Comparison of ENCODE assay signal across 9 mouse cellular contexts in genomic region chr8:124399403-124399861, GRCm38 (mm10). TPM values are rescaled to one million over a fixed set of nuclear protein-coding genes. Genes with fewer than 3 reads are reported as not detected.
DNase-seq lines count a peak whose midpoint lies in the region; ATAC-seq lines count a peak whose summit lies in the region.
"Had no signal": no experiment of that assay in that cellular context is flagged by ENCODE, and none has a peak within 500 bp of the region (broad histone marks: within the 10 kb centered on the region; RNA-seq: fewer than 3 reads in every experiment).

No protein-coding gene starts in this region.

- ATAC-seq in granulocyte monocyte progenitor cell, adult 5-6 weeks (replicated peaks; ENCODE audit: poor library complexity, severe bottlenecking) = no peak

- intact Hi-C loops in heart, postnatal 14 days (cut with DNase I) = loop anchor here (5.0 kb wide), 1 partner anchor 123 kb away; the partner anchor contains the start of gene Cog2

- DNase-seq in heart, postnatal 4 days = peak; percentile 42
- DNase-seq in heart, postnatal 14 days = no peak
- DNase-seq in right cerebral cortex, adult 2 months (ENCODE audit: low spot score in 2 of 2) = peak; percentile 63 to 64
- no peak for DNase-seq in right cerebral cortex, postnatal 10 days (ENCODE audit: low spot score in 2 of 2)
- DNase-seq in layer of hippocampus, adult 8-10 months (ENCODE audit: low spot score in 2 of 2) = peak; percentile 59 to 73
- DNase-seq in telencephalon, adult 2 months (ENCODE audit: low read depth, low spot score) = peak; percentile 78
- no peak for DNase-seq in adrenal gland, postnatal 14 days

RNA-seq across cellular contexts. Expression of gene Pgbd5, which starts 40.0 kb away (rescaled TPM):
- 1 to 10 TPM; 3.0 to 3.6 TPM for total RNA-seq in heart, postnatal 4 days (2021)
- total RNA-seq in heart, postnatal 14 days (2021) = 1 to 10 TPM; 2.0 to 2.2 TPM
- total RNA-seq in layer of hippocampus, adult 8-10 months (2022) = 100 to 1,000 TPM; 221 to 255 (median 242) TPM
- total RNA-seq in granulocyte monocyte progenitor cell, adult 5-6 weeks (2014; fragmentation: Nextera tagmentation) = not detected in 2 replicates
- total RNA-seq in granulocyte monocyte progenitor cell, adult 5-6 weeks (2017) = not detected in 2 replicates
- total RNA-seq in adrenal gland, postnatal 14 days (2021) = 5.4 and 5.9 TPM in 2 replicates
- total RNA-seq: monocyte, adult 5-6 weeks had no signal

Comparison
In these comparisons a context has a peak if more than half of its experiments do, and no peak if none do; other contexts are left out.
1. DNase-seq: peak in heart, postnatal 4 days (single experiment), right cerebral cortex, adult 2 months (2 of 2), layer of hippocampus, adult 8-10 months (2 of 2) and telencephalon, adult 2 months (single experiment); none in heart, postnatal 14 days (0 of 2), right cerebral cortex, postnatal 10 days (0 of 2) and adrenal gland, postnatal 14 days (single experiment).
2. RNA of gene Pgbd5, which starts 40.0 kb away (total RNA-seq): 221 to 255 TPM in layer of hippocampus, adult 8-10 months; 5.4 to 5.9 TPM in adrenal gland, postnatal 14 days, 3.0 to 3.6 TPM in heart, postnatal 4 days, 2.0 to 2.2 TPM in heart, postnatal 14 days and not detected in granulocyte monocyte progenitor cell, adult 5-6 weeks; every median in the first group is over 10 times any median in the second.